Mouse (Mus musculus) monocyte, adult 59 days (primary cell): ENCODE results near the gene Gmppa. TPM values are rescaled to one million over a fixed set of nuclear protein-coding genes. Genes with fewer than 3 reads are reported as not detected.

Experiments used
- total RNA-seq, 2 experiments: library from RNA; stranded (reverse); gene quantifications; one replicate each; pipeline ENCODE4 v1.2.4; 2023

Gmppa gene
- 10 to 100 TPM; 70.8 to 74.7 TPM for total RNA-seq

GRCm38 (mm10) chr1:75435475-75436328 lies at the start of gene Gmppa:
Gmppa (plus strand) TSS chr1:75435930.

GRCm38 (mm10) chr1:75450314-75451005 lies 14.7 kb downstream of the Gmppa start, which contains the start of gene Asic4:
Asic4 (plus strand) TSS chr1:75450436.

GRCm38 (mm10) chr1:75478916-75479634 lies 43.3 kb downstream of the Gmppa start, which contains the start of the genes Chpf and Tmem198:
Chpf (minus strand) TSS chr1:75479307.
Tmem198 (plus strand) TSS chr1:75479532.

Other genes with a start within 250 kb of the Gmppa start
- gene Ankzf1, start 243.8 kb upstream of the Gmppa start, total RNA-seq = 10 to 100 TPM; 20.9 to 22.2 TPM
- gene Atg9a, start 243.7 kb upstream of the Gmppa start, total RNA-seq = 10 to 100 TPM; 51.1 to 58.9 TPM
- gene Glb1l, start 225.1 kb upstream of the Gmppa start, total RNA-seq = 10 to 100 TPM; 21.6 to 24.5 TPM
- gene Stk16, start 225.1 kb upstream of the Gmppa start, total RNA-seq = 10 to 100 TPM; 84.4 to 86.3 TPM
- 10 to 100 TPM; 66.8 to 88.0 TPM for gene Tuba4a, start 216.1 kb upstream of the Gmppa start, total RNA-seq
- not detected for gene A630095N17Rik, start 203.8 kb upstream of the Gmppa start, total RNA-seq
- 10 to 100 TPM; 16.5 to 20.4 TPM for gene Dnajb2, start 199.5 kb upstream of the Gmppa start, total RNA-seq
- not detected for gene Ptprn, start 171.4 kb upstream of the Gmppa start, total RNA-seq
- gene Resp18, start 157.5 kb upstream of the Gmppa start, total RNA-seq = not detected
- gene Dnpep, start 117.9 kb upstream of the Gmppa start, total RNA-seq = 10 to 100 TPM; 39.5 to 46.6 TPM
- gene Des, start 75.6 kb upstream of the Gmppa start, total RNA-seq = under 1 TPM in 1 of 2 experiments, not detected in 1; 0.42 TPM
- gene Speg, start 60.6 kb upstream of the Gmppa start, total RNA-seq = not detected
- not detected for gene Asic4, start 14.5 kb downstream of the Gmppa start, total RNA-seq
- gene Chpf, start 43.4 kb downstream of the Gmppa start, total RNA-seq = 1 to 10 TPM; 2.8 to 3.0 TPM
- under 1 TPM in 1 of 2 experiments, not detected in 1; 0.29 TPM for gene Tmem198, start 43.6 kb downstream of the Gmppa start, total RNA-seq
- not detected for gene Obsl1, start 70.5 kb downstream of the Gmppa start, total RNA-seq
- not detected for gene Inha, start 71.1 kb downstream of the Gmppa start, total RNA-seq
- gene Stk11ip, start 85.6 kb downstream of the Gmppa start, total RNA-seq = 10 to 100 TPM; 68.5 to 73.7 TPM
- gene Slc4a3, start 110.3 kb downstream of the Gmppa start, total RNA-seq = under 1 TPM in 1 of 2 experiments, not detected in 1; 0.94 TPM